Mouse (Mus musculus) olfactory bulb, adult 2 months (tissue): ENCODE data around the gene Sema4a. TPM values are rescaled to one million over a fixed set of nuclear protein-coding genes. Genes with fewer than 3 reads are reported as not detected.
A peak's percentile ranks its signal among the peaks of the same experiment; 100 is the strongest.

Experiments used
- H3K27ac ChIP-seq: fragments of 200-500 bp; 2 replicates; pipeline ENCODE4 v1.5.1; 2012; ENCODE audit warnings: low read depth, low read length; ENCODE audit not compliant: insufficient read depth
- H3K4me1 ChIP-seq: fragments of 200-500 bp; 2 replicates; pipeline ENCODE4 v1.6.1; 2012; ENCODE audit warnings: low read length; ENCODE audit not compliant: control insufficient read depth, insufficient read depth
- H3K4me3 ChIP-seq: fragments of 200-500 bp; 2 replicates; pipeline ENCODE4 v1.5.1; 2012; ENCODE audit warnings: mild to moderate bottlenecking, low read depth, low read length, moderate library complexity; ENCODE audit not compliant: insufficient read depth
- CTCF ChIP-seq: fragments of 200-500 bp; IDR thresholded peaks from 2 replicates; pipeline ENCODE4 v1.5.1; 2012; ENCODE audit warnings: low read depth, mild to moderate bottlenecking, low read length, moderate library complexity; ENCODE audit not compliant: insufficient read depth
- POLR2A ChIP-seq: fragments of 200-500 bp; IDR thresholded peaks from 2 replicates; pipeline ENCODE4 v1.6.1; 2012; ENCODE audit warnings: mild to moderate bottlenecking, low read depth, low read length, moderate library complexity; ENCODE audit not compliant: insufficient read depth
- WGBS: fragments of 180-500 bp; shearing (Covaris S2); methylation state at CpG from one replicate; pipeline ENCODE4 v1.1.7; 2018; 5-methylcytosine and 5-hydroxymethylcytosine counted together
- polyA plus RNA-seq: library from polyadenylated mRNA; stranded (reverse); fragments of >200 nt; gene quantifications from 2 replicates; pipeline ENCODE4 v1.2.4, GENCODE M21; 2012; ENCODE audit warnings: low replicate concordance; ENCODE audit not compliant: missing spikeins, insufficient read depth, insufficient read length

The Sema4a gene
- polyA plus RNA-seq, 1 experiment: not detected

DNA sequence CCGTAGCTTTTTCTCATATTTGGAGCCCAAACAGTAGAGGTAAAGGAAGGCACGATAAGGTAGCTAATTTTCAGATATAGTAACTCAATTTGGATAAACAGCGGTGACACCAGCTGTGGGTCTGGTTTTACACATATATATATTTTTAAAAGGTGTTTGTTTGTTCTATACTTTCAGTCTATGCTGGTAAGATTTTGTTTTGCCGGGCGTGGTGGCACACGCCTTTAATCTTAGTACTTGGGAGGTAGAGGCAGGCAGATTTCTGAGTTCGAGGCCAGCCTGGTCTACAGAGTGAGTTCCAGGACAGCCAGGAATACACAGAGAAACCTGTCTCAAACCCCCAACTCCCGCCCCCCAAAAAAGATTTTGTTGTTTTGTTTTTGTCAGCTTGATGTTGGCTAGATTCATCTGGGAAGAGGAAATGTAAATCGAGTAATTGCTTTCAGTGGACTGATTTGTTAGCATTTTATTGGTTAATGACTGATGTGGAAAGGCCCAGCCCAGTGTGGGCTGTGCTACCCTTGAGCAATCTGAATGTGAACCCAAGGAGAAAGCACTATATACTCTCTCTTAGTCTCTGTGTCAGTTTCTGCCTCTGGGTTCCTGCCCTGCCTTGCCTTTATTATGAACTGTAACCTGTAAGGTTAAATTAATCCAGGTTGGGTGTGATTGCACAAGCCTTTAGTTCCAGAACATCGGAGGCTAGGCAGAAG is 35.1 kb downstream of the Sema4a start:
- no peak overlapping the region for H3K4me3 ChIP-seq
- 78% methylated on average over 10 of the region's 10 CpGs for WGBS
- TF ChIP-seq POLR2A: no peak
- no peak for TF ChIP-seq CTCF
- H3K27ac ChIP-seq: no peak overlapping the region
- peaks cover 15% of the 10 kb centered on the region for H3K4me1 ChIP-seq

DNA sequence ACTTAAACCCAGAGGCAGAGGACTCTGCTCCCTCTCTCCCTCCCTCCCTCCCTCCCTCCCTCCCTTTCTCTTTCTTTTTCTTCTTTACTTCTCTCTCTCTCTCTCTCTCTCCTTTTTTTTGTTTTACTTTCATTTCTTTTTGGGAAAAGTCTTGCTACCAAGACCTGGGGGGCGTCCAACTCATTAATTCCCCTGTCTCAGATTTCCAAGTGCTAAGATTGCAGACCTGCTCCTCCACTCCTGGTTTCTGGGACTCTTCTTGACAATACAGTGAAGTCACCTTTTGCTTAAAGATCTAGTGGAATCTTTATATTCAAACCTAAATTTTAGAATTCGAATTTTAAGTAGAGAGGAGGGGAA is 35.7 kb downstream of the Sema4a start:
- WGBS: 10% methylated on average over 2 of the region's 2 CpGs
- TF ChIP-seq POLR2A (no peak), CTCF (no peak)
- no peak overlapping the region for H3K27ac ChIP-seq
- H3K4me3 ChIP-seq: no peak overlapping the region
- H3K4me1 ChIP-seq: peaks cover 20% of the 10 kb centered on the region

DNA sequence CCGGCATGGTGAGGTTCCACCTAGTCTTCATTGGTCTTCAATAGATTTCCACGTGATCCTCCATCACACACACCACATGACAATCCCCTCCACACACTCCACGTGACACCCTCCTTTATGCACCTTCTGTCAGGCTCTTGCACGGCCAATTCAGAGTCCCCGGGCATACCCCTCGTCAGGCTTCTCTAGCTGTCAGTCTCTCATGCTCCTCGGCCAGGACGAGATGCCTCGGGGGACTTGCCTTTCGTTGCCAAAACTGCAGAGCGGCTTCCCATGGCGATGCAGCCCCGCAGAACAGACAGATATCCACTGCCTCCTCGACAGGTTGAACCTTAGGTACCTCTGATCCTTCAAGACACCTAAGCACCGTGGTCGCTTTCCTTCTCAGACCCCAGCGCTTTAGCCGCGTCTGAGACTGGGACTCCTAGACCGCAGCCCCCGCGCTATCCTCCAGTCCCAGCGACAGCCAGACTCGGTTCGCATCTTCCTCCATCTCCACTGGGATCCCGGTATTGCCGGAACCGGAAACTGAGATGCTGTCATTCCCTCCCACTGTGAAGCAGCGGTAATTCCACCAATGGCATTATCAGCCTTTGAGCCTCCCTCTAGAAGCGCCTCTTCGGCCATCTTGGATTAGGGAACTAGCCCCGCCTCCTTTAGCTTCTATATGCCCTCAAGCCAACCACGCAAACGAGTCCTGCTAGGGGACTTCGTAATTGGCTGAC is 36.2 kb downstream of the Sema4a start, which contains the start of gene Slc25a44:
Gene Slc25a44, minus strand, starts transcription at position 535 of the 725 bp plus-strand sequence.
- Histone ChIP-seq H3K27ac (peak within 1 kb of the TSS; percentile 58; the same call in 1 of the 2 replicates), H3K4me3 (peak within 1 kb of the TSS; percentile 59), H3K4me1 (peaks cover 22% of the 10 kb centered on the region)
- under 1% methylated on average over 35 of the region's 35 CpGs for WGBS
- no peak for TF ChIP-seq CTCF
- peak; percentile 68 for TF ChIP-seq POLR2A

DNA sequence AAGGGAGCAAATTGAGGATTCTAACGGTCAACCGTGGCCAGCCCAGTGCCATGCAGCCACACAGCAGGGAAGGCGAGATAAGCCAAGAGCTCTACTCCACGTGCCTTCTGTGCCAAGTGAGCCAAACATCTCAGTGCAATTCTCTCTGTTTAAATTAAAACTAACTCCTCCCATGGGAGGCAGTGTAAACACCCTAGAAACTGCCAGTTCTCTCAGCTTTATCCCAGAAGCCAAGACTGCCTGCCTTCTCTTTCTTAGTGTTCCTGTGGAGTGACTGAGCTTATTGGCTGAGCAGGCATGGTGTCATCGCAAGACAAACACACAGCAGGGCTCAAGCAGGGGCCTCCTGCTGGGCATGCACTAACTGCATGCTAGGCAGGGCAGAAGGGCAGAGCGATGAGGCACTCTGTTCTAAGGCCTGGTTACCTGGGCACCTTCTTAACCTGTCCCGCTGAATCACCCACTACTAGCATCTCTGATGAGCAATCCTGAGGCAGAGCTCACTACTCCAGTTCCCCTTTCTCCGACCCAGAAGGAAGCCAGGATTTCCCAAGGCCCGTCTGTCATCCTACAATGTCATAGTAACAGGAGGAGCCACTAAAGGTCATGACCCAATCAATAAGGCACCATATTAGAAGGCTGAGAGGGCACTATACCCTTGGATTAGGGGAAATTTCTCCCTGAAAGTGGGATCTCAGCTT is 38.8 kb downstream of the Sema4a start:
- 20% methylated on average over 9 of the region's 9 CpGs for WGBS
- H3K4me1 ChIP-seq: peaks cover 32% of the 10 kb centered on the region
- no peak for TF ChIP-seq CTCF
- TF ChIP-seq POLR2A: no peak
- no peak overlapping the region for H3K4me3 ChIP-seq
- peak overlapping the region; percentile 19; the same call in 1 of the 2 replicates for H3K27ac ChIP-seq

DNA sequence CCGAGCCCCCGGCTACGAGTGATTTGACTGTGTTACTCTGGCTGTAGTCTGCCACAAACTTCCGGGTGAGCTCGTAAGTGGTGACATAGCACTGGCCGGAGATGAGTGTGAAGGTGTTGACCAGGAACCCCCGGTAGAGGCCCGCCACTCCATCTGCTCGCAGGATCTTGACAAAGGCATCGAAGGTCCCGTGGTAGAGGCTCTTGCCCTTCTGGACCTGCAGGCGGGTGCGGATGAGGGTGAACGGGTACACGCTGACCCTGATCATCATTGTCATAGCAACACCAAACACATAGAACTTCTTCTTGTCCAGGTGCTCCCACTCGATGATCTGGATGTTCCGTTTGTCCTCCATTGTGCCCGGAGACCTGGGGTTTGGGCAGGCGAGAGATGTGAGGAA is 40.2 kb downstream of the Sema4a start:
- Histone ChIP-seq H3K4me1 (peaks cover 35% of the 10 kb centered on the region), H3K27ac (no peak overlapping the region), H3K4me3 (no peak overlapping the region)
- WGBS: 94% methylated on average over 19 of the region's 19 CpGs
- TF ChIP-seq CTCF: no peak
- TF ChIP-seq POLR2A: no peak

DNA sequence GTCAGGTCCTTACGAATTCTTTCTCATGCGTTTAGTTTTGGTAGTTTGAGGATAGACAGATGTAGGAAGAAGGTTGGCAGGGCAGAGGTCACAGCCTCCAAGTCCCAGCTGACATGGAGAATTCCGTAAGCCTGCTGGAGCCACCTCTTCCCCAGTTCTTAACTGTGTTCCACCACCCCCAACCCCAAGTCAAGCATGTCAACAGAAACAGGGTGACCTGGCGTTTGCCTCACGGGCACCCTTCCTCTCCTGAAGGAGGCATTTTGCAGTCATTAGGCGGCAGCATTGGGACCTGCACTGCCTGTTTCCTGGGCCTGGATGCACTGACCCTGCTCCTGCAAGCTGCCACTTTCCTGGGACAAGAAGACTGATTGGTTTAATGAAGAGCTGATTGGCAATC is 43.0 kb downstream of the Sema4a start:
- peaks cover 37% of the 10 kb centered on the region for H3K4me1 ChIP-seq
- TF ChIP-seq POLR2A: no peak
- TF ChIP-seq CTCF: no peak
- 83% methylated on average over 6 of the region's 6 CpGs for WGBS

DNA sequence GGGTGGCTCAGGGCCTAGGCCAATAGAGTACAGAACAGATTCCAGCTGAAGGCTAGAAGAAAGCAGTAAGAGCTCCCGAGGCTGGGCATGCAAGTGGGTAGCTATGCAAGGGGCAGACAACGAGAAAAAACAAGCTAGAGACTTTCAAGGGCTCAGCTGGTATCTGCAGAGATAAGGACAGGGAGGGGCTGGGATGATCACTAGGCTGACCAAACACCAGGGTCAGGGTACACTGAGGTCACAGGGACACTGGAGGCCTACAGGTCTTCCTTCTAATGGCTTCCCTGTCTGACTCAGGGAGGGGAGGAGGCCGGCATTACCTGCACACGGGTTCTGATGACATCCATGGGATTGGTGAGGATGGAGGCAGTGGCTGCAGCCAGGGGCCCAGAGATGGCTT is 45.3 kb downstream of the Sema4a start:
- H3K4me3 ChIP-seq: no peak overlapping the region
- 86% methylated on average over 4 of the region's 4 CpGs for WGBS
- H3K27ac ChIP-seq: no peak overlapping the region
- no peak for TF ChIP-seq POLR2A
- TF ChIP-seq CTCF: no peak
- peaks cover 21% of the 10 kb centered on the region for H3K4me1 ChIP-seq

More for the DNA sequence above, 43.0 kb downstream of the Sema4a start:
- no peak overlapping the region for H3K27ac ChIP-seq
- H3K4me3 ChIP-seq: no peak overlapping the region

DNA sequence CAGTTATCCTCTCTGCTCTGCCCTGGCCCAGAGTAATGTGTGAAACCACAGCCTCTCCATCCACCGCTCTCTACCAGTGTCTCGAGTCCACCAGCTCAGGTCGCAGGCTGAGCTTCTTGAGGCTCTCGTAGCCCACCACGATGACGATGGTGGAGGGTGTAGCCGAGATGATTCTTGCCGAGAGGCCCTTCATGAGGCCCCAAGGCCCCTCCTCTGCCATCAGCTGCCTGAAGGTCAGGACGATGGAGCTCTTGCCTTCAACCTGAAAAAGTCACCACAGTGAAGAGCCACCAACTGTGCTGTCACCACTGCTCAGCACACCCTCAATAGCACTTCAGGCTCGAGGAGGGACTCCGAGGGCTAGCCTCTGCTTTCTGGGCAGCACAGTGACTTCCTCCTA is 48.3 kb downstream of the Sema4a start:
- Histone ChIP-seq H3K4me3 (no peak overlapping the region), H3K4me1 (peaks cover 15% of the 10 kb centered on the region), H3K27ac (no peak overlapping the region)
- WGBS: 87% methylated on average over 11 of the region's 11 CpGs
- TF ChIP-seq CTCF (no peak), POLR2A (no peak)

DNA sequence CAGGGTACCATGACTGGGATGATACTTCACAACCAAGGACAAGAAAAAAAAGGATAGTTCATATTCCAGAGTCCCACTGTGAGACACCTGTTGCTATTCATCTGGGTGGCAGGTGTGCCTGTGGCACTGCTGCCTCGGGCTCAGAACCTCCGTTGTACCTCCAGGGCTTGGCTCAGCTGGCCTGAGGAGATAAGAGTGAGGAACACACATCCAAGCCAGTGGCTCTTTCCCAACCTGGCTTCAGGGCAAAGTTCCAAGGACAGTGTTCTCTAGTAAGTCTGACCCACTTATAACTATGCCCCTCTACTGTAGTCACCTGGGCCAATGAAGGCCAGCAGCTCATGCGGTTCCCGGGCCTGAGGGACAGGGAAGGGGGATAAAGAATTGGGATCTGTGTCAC is 49.3 kb downstream of the Sema4a start:
- Histone ChIP-seq H3K4me3 (no peak overlapping the region), H3K27ac (no peak overlapping the region), H3K4me1 (peaks cover 12% of the 10 kb centered on the region)
- 90% methylated on average over 4 of the region's 4 CpGs for WGBS
- TF ChIP-seq POLR2A: no peak
- TF ChIP-seq CTCF: no peak
